Mouse (Mus musculus) limb, embryonic 12.5 days (tissue): Measurements from ENCODE around the gene Gprin1. TPM values are rescaled to one million over a fixed set of nuclear protein-coding genes. Genes with fewer than 3 reads are reported as not detected.
A peak's percentile ranks its signal among the peaks of the same experiment; 100 is the strongest.

Source experiments
- ATAC-seq: fragments of 200-750 bp; cut with Nextera tagmentation; 2 replicates; pipeline ENCODE4 v1.8.0; 2017; ENCODE audit warnings: low read depth, moderate TSS enrichment; ENCODE audit not compliant: insufficient number of reproducible peaks, insufficient read depth, low FRiP score, low TSS enrichment
- H3K27ac ChIP-seq: fragments of 300-500 bp; sonication (generic); 2 replicates; pipeline ENCODE4 v1.5.1; 2016; ENCODE audit warnings: mild to moderate bottlenecking, moderate library complexity
- H3K27me3 ChIP-seq: fragments of 300-500 bp; sonication (generic); 2 replicates; pipeline ENCODE4 v1.6.1; 2016; ENCODE audit warnings: mild to moderate bottlenecking, moderate library complexity
- H3K36me3 ChIP-seq: fragments of 300-500 bp; sonication (generic); 2 replicates; pipeline ENCODE4 v1.6.1; 2016; ENCODE audit warnings: mild to moderate bottlenecking, moderate library complexity
- H3K4me1 ChIP-seq: fragments of 300-500 bp; sonication (generic); replicated peaks from 2 replicates; pipeline ENCODE4 v1.6.1; 2016
- H3K4me2 ChIP-seq: fragments of 300-500 bp; sonication (generic); 2 replicates; pipeline ENCODE4 v1.6.1; 2016; ENCODE audit warnings: mild to moderate bottlenecking, moderate library complexity
- H3K4me3 ChIP-seq: fragments of 300-500 bp; sonication (generic); replicated peaks from 2 replicates; pipeline ENCODE4 v1.5.1; 2016; ENCODE audit warnings: mild to moderate bottlenecking
- H3K9ac ChIP-seq: fragments of 300-500 bp; sonication (generic); replicated peaks from 2 replicates; pipeline ENCODE4 v1.6.1; 2016; ENCODE audit warnings: mild to moderate bottlenecking, moderate library complexity
- H3K9me3 ChIP-seq: fragments of 300-500 bp; sonication (generic); 2 replicates; pipeline ENCODE4 v1.6.1; 2016; ENCODE audit warnings: mild to moderate bottlenecking, moderate library complexity
- WGBS: fragments of 180-500 bp; shearing (Covaris S2); methylation state at CpG from one replicate; pipeline ENCODE4 v1.1.7; 2016; 5-methylcytosine and 5-hydroxymethylcytosine counted together
- polyA plus RNA-seq: library from polyadenylated mRNA; unstranded; fragments of >200 nt; fragmentation: Nextera tagmentation; extraction: Ambion mirVana; gene quantifications from 2 replicates; pipeline ENCODE4 v1.2.1, GENCODE M21; 2016

Gprin1 gene
- polyA plus RNA-seq, 1 experiment from 2014 or later = 0.45 TPM

- Histone ChIP-seq H3K9me3 (no peaks in the 10 kb centered on the region), H3K4me1 (peaks cover 32% of the 10 kb centered on the region), H3K27ac (no peak overlapping the region), H3K4me2 (peak overlapping the region; percentile 65), H3K9ac (no peak overlapping the region), H3K4me3 (0 out of 2 replicates have a peak overlapping the region, but pooled peaks have one; percentile 39), H3K27me3 (peaks cover 90% of the 10 kb centered on the region), H3K36me3 (no peaks in the 10 kb centered on the region)
- ATAC-seq = no peak; the same call in 1 of the 2 replicates
- 2% methylated on average over 29 of the region's 29 CpGs for WGBS
Observed at GRCm38 (mm10) chr13:54758756-54759470, 9.2 kb upstream of the Gprin1 start.

DNA sequence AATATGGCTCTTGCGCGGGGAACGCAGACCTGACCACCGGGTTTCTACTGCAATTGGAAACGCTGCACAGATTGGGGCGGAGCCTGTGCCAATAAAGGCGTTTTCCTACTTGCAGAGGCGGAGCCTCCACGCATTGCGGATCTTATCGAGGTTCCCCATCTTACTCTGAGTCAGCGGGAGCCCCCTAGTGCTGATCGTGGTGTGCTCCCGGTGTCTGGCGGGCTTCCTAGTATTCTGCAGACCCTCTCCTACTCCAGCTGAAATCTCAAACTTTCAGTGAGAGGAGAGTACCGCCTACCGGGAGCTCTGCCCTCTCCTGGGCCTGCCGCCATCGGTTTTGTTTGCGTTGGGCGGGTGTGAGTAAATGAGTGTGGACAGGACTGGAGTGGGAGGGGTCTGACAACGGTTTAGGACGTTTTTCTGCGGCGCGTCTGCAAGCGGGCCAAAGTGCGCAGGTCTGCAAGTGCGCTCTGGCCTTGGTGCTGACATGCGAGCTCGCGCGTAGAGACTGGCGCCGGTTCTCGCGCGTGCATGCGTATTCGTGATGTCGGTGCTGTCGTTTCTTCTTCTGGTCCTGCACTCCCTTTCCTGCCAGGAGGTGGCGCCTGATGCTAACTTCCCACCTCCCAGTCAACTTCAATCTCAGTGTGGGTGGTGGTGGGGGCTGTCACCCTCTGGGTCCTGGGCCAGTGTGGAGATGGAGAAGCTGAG, 8.5 kb upstream of the Gprin1 start:
- H3K4me1 ChIP-seq = peaks cover 32% of the 10 kb centered on the region
- ATAC-seq = peak; percentile 77
- no peak overlapping the region for H3K9ac ChIP-seq
- H3K27ac ChIP-seq = no peak overlapping the region
- peak overlapping the region; percentile 39 for H3K4me3 ChIP-seq
- H3K27me3 ChIP-seq = peaks cover 90% of the 10 kb centered on the region
- no peaks in the 10 kb centered on the region for H3K36me3 ChIP-seq
- under 1% methylated on average over 43 of the region's 43 CpGs for WGBS
- no peaks in the 10 kb centered on the region for H3K9me3 ChIP-seq
- peak overlapping the region; percentile 65 for H3K4me2 ChIP-seq

- peaks cover 88% of the 10 kb centered on the region for H3K27me3 ChIP-seq
- WGBS = 50% methylated on average over 10 of the region's 10 CpGs
- peak overlapping the region; percentile 65 for H3K4me2 ChIP-seq
- H3K4me1 ChIP-seq = peaks cover 32% of the 10 kb centered on the region
- H3K27ac ChIP-seq = no peak overlapping the region
- peak overlapping the region; percentile 39; the same call in 1 of the 2 replicates for H3K4me3 ChIP-seq
- no peaks in the 10 kb centered on the region for H3K9me3 ChIP-seq
- no peak overlapping the region for H3K9ac ChIP-seq
- no peak for ATAC-seq
- H3K36me3 ChIP-seq = no peaks in the 10 kb centered on the region
Observed at GRCm38 (mm10) chr13:54757093-54757830, 7.6 kb upstream of the Gprin1 start.

DNA sequence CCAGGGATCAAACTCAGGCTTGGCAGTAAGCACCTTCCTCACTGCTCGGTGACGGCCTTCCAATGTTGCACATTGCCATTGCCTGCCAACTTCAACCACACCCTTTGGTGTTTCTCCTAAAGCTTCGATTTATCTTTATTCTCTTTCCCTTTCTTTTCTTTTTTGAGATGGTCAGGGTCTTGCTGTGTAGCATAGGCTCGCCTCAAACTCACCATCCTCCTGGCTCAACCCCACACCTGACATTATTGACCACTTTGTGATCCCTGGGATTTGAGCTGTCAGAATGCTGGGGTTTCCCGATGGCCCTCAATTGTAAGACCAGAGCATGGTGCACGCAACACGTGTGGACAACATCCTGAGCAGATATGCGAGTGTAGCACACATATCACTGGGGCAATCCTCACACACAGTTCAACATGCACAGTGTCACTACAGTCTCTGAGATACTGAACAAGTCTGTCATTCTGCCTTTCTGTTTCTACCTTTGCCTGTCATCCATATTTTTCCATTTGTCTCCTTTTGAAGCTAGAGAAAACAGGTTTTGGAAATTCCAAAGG, 6.6 kb upstream of the Gprin1 start:
- Histone ChIP-seq H3K27me3 (peaks cover 84% of the 10 kb centered on the region), H3K4me1 (peaks cover 32% of the 10 kb centered on the region), H3K4me3 (no peak overlapping the region), H3K4me2 (no peak overlapping the region), H3K36me3 (no peaks in the 10 kb centered on the region), H3K27ac (no peak overlapping the region), H3K9ac (no peak overlapping the region), H3K9me3 (no peaks in the 10 kb centered on the region)
- no peak for ATAC-seq
- WGBS = 86% methylated on average over 8 of the region's 8 CpGs

DNA sequence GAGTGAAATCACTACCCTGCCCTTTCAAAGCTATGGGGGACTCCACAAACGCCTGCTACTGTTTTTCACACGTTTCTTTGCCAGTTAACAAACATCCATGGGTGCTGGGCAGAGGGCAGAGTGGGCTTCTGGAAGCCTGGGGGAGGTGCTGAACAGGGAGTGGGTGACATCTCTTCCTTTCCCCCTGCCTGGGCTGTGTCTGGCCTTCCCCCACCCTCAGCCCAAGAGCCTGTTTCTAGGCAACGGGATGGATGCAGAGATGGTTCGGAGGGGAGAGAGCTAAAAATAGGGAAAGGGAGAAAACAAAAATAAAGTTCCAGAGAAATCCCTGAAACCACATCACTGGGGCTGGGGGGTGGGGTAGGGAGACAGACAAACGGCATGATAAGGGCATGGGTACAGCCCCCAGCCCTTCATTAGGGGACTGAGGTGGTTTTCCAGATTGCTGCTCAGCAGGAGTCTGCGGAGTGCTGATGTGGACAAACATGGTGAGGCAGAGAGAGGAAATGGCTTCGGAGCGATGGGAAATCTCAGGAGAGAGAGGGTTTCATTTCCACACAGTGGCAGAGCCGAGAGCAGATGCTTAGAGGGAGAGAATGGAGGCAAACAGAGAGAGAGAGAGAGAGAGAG, 5.6 kb upstream of the Gprin1 start:
- Histone ChIP-seq H3K27ac (no peak overlapping the region), H3K4me2 (no peak overlapping the region), H3K4me3 (no peak overlapping the region), H3K36me3 (no peaks in the 10 kb centered on the region), H3K9me3 (no peaks in the 10 kb centered on the region), H3K27me3 (peaks cover 83% of the 10 kb centered on the region), H3K4me1 (peaks cover 27% of the 10 kb centered on the region), H3K9ac (no peak overlapping the region)
- WGBS = 35% methylated on average over 9 of the region's 9 CpGs
- no peak for ATAC-seq

DNA sequence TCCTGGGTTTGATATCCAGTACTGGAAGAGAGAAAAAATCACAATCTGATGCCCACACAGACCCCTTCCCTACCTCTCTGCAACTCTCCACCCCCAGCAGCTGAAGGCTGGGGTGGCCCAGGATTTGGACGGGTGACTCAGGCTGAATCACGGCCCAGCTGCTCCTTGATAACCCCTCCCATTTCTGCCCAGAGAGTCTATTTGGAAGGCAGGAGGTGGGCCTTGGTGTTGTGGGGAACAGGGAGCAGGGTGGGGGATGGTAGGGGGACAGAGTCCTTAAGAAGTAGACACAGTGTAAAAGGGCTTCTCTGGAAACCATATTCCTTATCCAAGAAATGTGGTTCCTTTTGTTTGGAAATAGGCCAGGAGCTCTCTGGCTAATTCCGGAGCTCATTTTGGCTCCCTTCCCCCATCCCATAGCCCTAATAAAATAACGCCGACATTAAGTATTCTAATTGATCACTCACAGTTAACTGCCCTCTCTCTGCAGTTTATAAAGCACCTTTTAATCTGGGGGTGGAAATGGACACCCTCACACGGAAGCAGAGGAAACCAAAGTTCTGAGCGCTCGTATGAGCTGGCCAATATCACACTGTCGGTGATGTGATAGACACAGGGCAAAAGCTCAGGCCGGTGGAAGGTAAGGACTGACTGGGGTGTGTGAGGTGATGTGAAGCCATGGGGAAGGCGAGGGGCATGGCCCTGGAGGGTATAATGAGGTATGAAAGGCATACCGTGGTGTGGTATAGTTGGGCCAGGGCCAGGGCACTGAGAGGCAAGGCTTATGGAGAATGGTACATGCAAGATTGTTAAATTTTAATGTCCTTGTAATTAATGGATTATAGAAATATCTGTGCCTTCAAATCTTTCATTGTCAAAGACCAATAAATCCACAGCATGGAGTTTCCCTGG, 4.8 kb upstream of the Gprin1 start:
- Histone ChIP-seq H3K27ac (no peak overlapping the region), H3K36me3 (no peaks in the 10 kb centered on the region), H3K9ac (no peak overlapping the region), H3K4me1 (peaks cover 23% of the 10 kb centered on the region), H3K4me3 (no peak overlapping the region), H3K27me3 (peaks cover 83% of the 10 kb centered on the region), H3K9me3 (no peaks in the 10 kb centered on the region), H3K4me2 (no peak overlapping the region)
- WGBS = 38% methylated on average over 12 of the region's 12 CpGs
- ATAC-seq = no peak

DNA sequence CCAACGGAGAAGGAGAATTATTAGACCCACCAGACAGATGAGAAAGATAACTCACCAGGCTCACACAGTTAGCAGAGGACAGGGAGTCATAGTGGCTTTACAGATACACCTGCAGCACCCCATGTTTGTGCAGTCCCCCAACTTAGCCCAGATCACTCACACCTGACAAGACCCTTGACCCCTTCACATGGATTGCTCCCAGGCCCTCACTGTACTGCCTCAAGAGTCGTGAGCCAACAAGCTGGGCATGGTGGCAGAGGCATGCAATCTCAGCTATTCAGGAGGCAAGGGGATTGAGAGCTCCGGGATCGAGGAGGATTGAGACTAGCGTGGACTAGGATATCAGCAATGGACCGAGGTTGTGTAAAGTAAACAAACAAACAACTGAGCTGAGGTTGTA, 4.1 kb upstream of the Gprin1 start:
- H3K27me3 ChIP-seq = peaks cover 83% of the 10 kb centered on the region
- H3K4me3 ChIP-seq = no peak overlapping the region
- H3K9ac ChIP-seq = no peak overlapping the region
- H3K4me2 ChIP-seq = no peak overlapping the region
- H3K27ac ChIP-seq = no peak overlapping the region
- no peaks in the 10 kb centered on the region for H3K9me3 ChIP-seq
- 70% methylated on average over 6 of the region's 6 CpGs for WGBS
- no peaks in the 10 kb centered on the region for H3K36me3 ChIP-seq
- ATAC-seq = no peak
- H3K4me1 ChIP-seq = peaks cover 21% of the 10 kb centered on the region

GRCm38 (mm10) chr13:54752656-54753055, 3.0 kb upstream of the Gprin1 start:
- Histone ChIP-seq H3K4me1 (peaks cover 13% of the 10 kb centered on the region), H3K36me3 (no peaks in the 10 kb centered on the region), H3K27me3 (peaks cover 87% of the 10 kb centered on the region), H3K4me2 (no peak overlapping the region), H3K4me3 (no peak overlapping the region), H3K27ac (no peak overlapping the region), H3K9me3 (no peaks in the 10 kb centered on the region), H3K9ac (no peak overlapping the region)
- WGBS = 69% methylated on average over 10 of the region's 10 CpGs
- ATAC-seq = no peak

- Histone ChIP-seq H3K27me3 (peaks cover 88% of the 10 kb centered on the region), H3K9me3 (no peaks in the 10 kb centered on the region), H3K36me3 (no peaks in the 10 kb centered on the region), H3K9ac (no peak overlapping the region), H3K27ac (no peak overlapping the region), H3K4me1 (peaks cover 10% of the 10 kb centered on the region; the same call in 1 of the 2 replicates), H3K4me2 (no peak overlapping the region), H3K4me3 (no peak overlapping the region)
- WGBS = 1% methylated on average over 8 of the region's 8 CpGs
- no peak for ATAC-seq
Observed at GRCm38 (mm10) chr13:54750699-54751098, 1.0 kb upstream of the Gprin1 start.
